Mouse (Mus musculus): ENCODE measurements at regions not wholly inside any gene's neighbourhood (a gene's known extent, or its start where the extent isn't known, plus 50 kb on each side); places are given as distances from the start of the nearest gene placed in this dataset.

GRCm38 (mm10) chr13:47768963-47769527, 492.0 kb upstream of the Id4 start:
- TF ChIP-seq CTCF (IDR thresholded peaks at IDR 0.05; ENCODE audit: low read depth) (no peak), EP300 (IDR thresholded peaks at IDR 0.05; ENCODE audit: low read depth) (no peak)
